Mouse (Mus musculus) brain, adult 10 weeks (tissue): ENCODE data around the gene Hps6. TPM values are rescaled to one million over a fixed set of nuclear protein-coding genes. Genes with fewer than 3 reads are reported as not detected.

Experiments
- polyA plus RNA-seq: library from polyadenylated mRNA; stranded (reverse); fragments of 350-450 nt; fragmentation: Illumina TruSeq; extraction: RNeasy Lipid Tissue Mini Kit (QIAGEN cat#74804); gene quantifications from one replicate; pipeline ENCODE4 v1.2.3, GENCODE M21; 2015; ENCODE audit warnings: low read depth, low replicate concordance

The Hps6 gene
- polyA plus RNA-seq: 7.0 TPM

DNA sequence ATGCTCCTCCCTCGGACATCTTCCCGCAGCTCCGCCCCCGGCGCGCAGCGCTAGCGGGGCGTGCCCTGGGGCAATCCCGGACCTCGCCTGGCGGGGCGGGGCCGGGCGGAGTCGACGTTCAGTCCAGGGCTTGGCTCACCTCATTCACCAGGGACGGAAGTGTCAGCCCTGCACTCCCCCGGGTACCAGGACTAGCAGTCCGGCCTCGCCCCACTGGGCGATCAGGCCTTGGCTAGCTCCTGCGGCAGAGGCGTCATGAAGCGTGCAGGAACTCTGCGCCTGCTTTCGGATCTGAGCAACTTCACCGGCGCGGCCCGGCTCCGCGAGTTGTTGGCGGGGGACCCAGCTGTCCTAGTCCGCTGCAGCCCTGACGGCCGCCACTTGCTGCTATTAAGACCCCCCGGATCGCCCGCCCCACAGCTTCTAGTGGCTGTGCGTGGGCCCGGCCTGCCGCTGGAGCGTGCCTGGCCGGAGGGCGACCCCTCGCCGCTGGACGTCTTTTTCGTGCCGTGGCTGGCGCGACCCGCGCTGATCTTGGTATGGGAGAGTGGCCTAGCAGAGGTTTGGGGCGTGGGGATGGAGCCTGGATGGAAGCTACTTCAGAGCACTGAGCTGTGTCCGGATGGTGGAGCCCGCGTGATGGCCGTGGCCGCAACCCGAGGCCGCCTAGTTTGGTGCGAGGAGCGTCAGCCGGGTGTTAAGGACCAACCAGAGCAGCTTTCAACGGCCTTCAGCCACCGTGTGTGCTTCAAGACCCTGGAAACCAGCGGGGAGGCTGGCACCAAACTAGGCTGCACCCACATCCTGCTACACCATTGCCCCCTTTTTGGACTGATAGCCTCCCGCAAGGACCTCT is at the start of gene Hps6:
Hps6 (plus strand) TSS at position 138 of the 856 bp plus-strand sequence.

DNA sequence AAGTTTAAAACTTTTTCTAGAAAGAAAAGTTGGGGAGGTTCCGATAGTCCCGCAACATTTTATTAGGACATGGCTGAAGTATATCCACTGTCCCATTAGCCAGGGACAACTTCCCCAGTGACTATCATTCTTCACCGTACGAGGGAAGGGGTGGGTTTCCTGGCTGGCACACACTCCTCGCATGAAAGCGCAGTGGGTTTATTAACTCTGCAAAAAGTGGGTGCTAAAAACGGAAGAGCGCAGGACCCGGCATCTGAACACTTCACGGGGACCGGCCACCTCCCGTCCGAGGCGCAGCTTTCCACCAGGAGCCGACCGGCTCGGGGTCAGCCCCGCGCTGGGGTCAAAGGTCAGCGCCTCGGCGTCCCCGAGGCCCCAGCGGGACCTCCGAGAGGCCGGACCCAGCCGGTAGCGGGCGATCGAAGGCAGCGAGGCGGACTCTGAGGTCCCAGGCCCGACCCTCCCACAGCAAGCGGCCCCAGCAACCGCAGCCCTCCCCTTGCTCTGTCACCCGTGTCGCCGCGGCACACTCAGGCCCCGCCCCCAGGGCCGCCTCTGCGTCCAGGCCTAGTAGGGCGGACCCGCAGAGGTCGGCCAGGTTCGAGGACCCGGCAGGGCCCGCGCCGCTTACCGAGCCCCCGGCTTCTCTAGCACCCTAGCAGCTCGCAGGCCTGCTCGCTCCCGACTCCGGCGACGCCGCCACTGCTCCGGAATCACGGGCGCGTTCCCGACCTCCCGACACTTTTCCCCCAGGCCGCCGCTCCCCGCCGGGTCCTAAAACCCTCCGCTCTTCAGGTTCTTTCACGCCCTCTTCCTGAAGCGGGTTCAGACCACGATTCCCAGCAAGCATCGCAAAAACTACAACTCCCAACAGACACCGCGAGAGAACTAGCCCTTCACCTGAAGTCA is 5.3 kb upstream of the Hps6 start, which contains the start of gene Armh3:
Armh3 (minus strand) TSS at position 704 of the 909 bp plus-strand sequence.

DNA sequence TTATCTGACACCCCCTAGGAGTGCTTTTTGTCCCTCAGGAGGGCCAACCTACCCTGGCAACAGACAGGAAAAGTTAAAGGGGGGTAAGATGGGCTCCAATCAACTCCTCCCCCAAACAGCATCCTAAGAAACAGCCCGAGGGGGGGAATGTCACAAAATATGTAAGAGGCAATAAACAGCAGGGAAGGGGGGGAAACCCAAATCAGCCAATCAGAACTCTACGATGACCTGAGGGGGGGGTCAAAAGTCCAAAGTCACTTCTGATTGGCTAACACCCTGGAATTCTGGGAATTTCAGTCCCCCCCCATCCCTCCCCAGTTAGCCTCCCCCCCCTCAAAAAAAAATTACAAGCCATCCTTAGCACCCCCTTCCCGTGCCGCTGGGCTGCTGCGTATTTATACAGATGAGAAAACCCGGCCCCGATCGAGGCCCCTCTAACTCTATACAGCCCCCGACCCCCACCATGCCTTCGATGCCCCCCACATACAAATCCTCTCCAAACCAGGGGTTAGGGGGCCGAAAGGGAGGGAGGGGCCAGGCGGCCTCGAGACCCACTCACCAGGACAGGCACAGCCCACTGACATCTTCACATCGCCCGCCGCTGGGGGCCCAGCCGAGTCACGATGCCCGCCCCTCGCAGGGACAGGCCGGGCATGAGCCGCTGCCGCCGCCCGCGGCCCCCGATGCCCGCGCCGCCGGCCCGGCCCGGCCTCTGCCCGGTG is 41.1 kb downstream of the Hps6 start, which contains the start of gene Pprc1:
Pprc1 (plus strand) TSS at position 616 of the 722 bp plus-strand sequence.

DNA sequence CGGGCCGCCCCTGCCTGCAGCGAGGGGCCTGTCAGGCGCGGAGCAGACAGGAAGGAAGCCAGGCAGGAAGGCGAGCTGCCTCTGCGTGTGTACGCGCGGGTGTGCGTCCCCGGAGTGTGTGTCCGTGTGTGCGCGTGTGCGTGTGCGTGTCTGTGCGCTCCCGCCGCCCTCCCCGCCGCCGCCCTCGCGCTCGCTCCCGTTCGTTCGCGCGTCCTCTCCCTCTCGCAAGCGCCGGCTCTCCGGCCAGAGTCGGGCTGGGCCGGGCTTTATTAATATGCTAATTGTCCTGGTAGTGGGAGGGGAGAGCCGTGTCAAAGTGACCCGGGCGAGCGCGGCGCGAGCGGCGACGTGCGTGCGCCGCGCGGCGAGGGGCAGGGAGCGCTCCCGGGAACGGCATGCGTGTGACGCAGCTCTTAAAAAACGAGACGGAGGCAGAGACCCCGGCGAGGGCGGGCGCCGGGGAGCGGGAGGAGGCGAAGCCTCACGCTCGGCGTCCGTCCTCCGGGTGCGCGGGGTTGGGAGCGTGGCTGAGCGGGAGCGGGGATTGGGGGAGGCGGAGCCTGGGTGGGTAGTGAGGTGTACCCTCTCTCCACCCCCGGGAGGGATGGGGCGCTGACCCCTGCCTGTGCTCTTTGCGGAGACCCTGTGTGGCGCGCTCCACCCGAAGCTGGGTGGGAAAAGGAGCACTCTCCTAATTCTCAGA is 41.8 kb downstream of the Hps6 start, which contains the start of gene Ldb1:
Ldb1 (minus strand) TSS at position 222 of the 703 bp plus-strand sequence.

Other genes with a start within 250 kb of the Hps6 start
- 121 TPM for gene Mgea5, start 219.7 kb upstream of the Hps6 start, polyA plus RNA-seq
- gene Kcnip2, start 187.4 kb upstream of the Hps6 start, polyA plus RNA-seq: 121 TPM
- 15.0 TPM for gene Armh3, start 5.0 kb upstream of the Hps6 start, polyA plus RNA-seq
- gene Pprc1, start 41.4 kb downstream of the Hps6 start, polyA plus RNA-seq: 10.1 TPM
- 112 TPM for gene Ldb1, start 41.7 kb downstream of the Hps6 start, polyA plus RNA-seq
- 36.4 TPM for gene Nolc1, start 72.4 kb downstream of the Hps6 start, polyA plus RNA-seq
- gene Elovl3, start 128.4 kb downstream of the Hps6 start, polyA plus RNA-seq: not detected
- gene Pitx3, start 144.8 kb downstream of the Hps6 start, polyA plus RNA-seq: not detected
- gene Gbf1, start 149.0 kb downstream of the Hps6 start, polyA plus RNA-seq: 42.6 TPM